Mouse (Mus musculus): Measurements from ENCODE around the gene Lrmda. TPM values are rescaled to one million over a fixed set of nuclear protein-coding genes. Genes with fewer than 3 reads are reported as not detected.

Lrmda gene
- total RNA-seq, 2 experiments from 2014 or later = 3.6 to 4.9 TPM

- DNase-seq = no peak
Observed at GRCm38 (mm10) chr14:22093124-22093523, 73.6 kb downstream of the Lrmda start.

GRCm38 (mm10) chr14:22101961-22102805 is 82.7 kb downstream of the Lrmda start:
- DNase-seq = no peak

GRCm38 (mm10) chr14:22105855-22106254 is 86.3 kb downstream of the Lrmda start:
- DNase-seq = no peak

DNA sequence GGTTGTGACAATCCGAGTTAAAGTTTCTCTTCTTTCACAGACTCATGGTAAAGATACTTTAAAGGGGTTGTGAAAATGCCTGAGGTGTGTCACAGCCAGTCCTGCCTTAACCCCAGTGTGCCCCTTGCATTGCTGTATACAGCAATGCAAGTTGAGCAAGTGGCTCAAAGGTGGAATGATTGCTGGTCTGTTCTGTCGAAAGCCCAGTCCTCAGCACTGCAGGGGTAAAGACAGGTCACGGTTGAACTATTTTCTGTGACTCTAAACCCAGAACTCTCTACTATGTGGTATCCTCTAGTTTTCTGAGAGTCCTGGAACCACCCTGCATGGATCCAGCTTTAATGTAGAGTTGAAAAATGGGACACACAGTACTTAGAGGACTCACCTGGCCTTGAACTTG is 87.3 kb downstream of the Lrmda start:
- DNase-seq = no peak

GRCm38 (mm10) chr14:22109423-22109822 is 89.9 kb downstream of the Lrmda start:
- no peak for DNase-seq

- DNase-seq = no peak
Observed at GRCm38 (mm10) chr14:22113463-22114361, 94.2 kb downstream of the Lrmda start.

DNA sequence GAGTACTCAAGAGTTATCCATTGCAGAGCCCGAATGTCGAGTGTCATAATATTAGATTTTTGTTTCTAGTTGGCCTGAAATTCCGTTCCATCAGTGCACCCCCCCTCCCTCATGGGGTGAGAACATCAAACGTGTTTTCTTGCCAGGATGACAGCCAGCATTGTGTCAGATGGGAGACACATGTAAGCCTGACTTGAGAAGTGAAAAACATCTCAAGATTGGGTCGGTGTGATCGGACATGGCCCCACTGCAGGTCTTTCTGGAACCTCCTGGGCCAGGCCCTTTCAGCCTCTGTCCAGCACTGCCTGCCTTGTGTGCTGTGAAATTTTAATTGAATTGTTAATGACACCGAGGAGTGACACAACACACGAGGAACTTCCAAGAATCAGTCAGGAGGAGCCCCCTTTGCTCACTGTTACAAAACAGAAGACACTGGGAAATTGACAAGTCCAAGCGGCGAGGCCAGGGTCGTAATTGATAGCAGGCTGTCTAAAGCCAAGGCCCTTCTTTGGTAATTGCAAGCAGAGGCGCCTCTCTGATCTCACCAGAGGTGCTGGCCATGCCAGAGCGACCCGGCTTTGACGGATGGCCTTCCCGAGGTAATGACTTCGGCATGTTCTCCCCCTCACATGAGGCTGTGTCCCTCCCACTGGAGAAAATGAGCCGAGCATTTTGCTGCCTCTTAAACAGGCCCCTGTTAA is 95.3 kb downstream of the Lrmda start:
- peak; percentile 26 for DNase-seq

DNA sequence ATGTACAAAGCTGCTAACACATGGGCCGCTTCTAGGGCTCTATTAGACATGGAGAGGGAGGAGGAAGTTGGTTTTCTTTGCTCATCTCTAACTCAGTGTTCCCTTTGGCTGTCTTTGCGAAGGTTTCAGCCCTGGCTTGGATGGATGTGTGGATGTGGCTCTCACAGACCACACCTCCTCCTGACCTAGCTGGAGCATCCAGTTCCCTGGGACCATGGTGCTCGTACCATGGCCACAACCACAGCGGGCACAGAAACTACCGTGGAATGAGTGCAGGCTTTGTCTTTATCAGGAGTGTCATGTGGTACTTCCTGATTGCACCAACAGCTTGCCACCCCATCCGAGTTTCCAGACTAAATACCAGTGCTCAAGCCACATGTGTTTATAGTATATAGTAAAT is 98.6 kb downstream of the Lrmda start:
- DNase-seq = no peak

GRCm38 (mm10) chr14:22118512-22118911 is 99.0 kb downstream of the Lrmda start:
- DNase-seq = no peak

GRCm38 (mm10) chr14:22126276-22126675 is 106.8 kb downstream of the Lrmda start:
- no peak for DNase-seq

DNA sequence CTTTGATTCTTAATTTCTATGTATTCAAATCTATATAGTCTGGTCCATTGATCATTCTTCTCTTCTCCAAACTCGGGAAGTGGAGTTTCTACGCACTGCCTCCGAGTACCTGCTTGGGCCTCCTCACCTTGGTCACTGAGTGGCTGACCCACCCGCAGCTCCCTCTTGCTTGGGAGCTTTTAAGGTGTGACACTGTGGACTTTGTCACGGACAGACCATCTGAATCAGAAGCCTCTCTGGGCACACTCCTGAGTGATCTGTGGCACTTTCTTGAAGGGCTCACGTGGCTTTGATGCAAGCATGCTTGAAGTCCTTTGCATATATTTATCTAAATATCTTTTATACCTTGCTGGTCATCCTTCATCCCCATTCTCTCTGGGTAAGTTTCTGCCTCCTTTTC is 107.3 kb downstream of the Lrmda start:
- DNase-seq = no peak

DNA sequence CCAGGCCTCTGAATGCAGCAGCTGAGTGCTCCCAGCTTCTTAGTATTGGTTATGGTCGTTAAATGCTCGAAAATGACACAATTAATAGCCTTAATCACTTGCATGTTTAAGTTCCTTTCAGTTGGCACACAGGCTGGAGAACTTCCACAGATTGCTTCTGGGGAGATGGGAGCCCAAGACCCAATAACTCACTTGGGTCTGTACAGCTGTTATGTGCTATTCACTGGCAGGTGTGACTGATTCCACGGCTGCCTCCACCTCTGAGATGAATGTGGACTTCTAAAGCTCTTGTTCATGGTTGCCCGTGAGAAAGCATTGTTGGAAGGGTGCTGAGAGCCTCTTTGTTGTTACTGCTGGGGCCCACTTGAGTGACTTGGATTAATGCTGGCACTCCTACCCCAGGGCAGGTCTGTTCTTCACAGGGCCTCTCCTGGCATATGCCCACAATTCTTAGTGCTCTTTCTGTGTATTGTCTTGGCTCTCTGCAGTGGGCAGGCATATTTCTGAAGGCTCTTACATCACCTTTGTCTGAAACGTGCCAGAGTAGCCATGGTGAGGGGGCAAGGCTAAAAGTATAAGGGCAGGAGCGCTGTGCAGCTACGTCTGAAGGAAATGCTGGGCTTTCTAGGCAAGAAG is 111.6 kb downstream of the Lrmda start:
- no peak for DNase-seq

DNA sequence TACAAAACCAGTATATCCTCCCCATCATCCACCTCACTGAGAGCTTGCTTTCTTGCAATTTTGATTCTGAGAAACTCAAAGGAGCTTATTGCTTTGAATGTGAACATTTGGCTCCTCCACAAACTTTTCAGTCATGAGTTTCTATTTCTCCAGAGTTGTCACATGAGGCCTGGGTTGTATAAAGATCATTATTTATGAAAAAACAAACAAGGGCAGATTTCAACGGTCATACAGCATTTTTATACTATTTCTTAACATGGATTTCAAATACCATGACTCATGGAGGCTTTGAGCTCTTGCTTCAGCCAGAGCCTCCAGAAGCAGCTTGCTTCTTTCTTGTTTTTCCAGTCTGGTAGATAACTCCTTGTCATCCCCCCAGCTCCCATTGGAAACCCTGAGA is 119.8 kb downstream of the Lrmda start:
- DNase-seq = no peak

DNA sequence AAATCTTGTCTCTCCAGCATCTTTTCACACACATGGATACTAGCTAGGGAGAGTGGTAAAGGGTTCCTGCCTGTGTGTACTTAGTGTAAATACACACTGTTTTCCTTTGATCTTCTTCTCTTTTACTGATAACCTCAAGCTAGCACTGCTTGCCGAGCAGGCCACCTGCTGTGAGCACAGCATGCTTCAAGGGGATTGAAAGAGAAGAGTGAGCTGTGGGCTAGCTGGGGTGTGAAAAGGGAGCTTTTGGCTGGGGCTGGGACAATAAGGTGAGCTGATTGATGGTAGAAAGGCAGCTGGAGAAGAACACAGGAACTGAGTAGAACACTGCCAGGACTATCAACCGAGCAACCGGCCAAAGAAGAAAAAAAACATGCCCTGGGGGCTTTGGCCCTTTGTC is 124.5 kb downstream of the Lrmda start:
- no peak for DNase-seq

- DNase-seq = no peak
Observed at GRCm38 (mm10) chr14:22145863-22146262, 126.4 kb downstream of the Lrmda start.

DNA sequence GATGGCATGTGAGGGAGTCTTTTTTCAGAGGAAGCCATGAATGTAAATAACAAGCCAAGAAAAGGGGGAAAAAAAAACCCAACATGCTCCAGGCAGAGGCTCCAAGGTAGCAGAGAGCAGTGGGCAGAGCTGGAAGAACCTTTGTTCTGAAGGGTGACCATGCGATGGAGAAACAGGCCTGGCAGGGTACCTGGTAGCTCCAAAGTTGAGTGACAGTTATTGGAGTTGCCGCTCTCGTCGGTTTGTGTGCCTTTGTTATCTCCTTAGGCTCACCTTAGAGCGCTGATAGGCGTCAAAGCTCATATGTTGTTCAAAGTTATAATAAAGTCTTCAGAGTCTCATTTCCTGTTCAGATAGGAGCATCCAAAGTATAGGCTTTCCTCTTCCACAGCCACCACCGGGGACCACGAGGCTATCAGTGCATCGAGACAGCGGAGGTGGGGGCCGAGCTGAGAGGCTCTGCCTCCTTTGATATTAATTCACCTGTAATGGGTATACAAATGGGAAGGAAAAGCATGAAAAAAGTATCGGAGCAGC is 127.1 kb downstream of the Lrmda start:
- DNase-seq = no peak

DNA sequence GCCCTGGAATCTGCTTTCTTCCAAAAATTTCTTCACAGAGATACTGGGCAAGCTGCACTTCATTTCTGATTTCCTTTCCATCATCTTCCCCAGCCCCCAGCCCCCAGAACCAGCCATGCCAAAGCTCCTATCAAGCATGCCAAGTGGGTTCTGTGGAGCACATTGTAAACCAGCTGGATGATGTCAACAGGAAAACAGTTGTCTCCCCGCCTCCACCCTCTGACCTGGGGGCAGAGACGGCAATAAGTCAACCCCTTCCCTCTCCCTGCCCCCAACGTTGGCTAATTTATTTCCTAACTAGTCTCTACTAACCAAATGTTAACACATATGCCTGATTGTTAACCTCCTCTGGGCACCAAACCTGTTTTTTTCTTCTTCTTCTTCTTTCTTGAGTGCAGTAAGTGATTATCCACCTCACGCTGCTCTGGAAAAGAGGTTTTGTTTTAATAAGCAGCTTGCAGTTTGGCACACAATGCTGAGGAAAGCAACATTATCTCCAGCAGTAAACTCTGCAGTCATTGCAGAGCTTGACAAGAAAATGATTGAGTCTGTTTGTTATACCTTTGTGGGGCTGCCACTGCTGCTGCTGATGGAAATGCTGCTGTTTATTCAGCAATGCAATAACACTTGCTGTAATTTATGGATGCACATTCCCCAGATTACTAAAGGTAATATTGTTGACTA is 128.0 kb downstream of the Lrmda start:
- DNase-seq = no peak

DNA sequence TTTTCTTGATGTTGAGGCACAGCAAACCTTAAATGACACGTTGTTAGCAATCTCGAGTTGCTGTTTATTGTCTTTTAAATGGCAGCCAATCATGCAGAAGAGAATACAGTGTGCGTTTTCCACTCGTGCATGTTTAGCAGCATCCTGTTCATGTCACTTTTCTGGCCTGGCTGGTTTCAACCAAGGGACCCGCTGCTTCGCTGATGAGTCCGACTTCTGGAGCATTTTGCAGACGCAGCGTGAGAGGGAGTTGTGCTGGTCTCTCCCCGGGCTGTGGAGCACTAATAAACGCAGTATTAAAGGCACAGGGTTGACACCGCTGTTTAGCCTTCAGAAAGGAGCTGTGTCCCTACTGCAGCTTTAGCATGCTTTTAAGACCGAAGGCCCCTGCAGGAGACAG is 133.2 kb downstream of the Lrmda start:
- no peak for DNase-seq

DNA sequence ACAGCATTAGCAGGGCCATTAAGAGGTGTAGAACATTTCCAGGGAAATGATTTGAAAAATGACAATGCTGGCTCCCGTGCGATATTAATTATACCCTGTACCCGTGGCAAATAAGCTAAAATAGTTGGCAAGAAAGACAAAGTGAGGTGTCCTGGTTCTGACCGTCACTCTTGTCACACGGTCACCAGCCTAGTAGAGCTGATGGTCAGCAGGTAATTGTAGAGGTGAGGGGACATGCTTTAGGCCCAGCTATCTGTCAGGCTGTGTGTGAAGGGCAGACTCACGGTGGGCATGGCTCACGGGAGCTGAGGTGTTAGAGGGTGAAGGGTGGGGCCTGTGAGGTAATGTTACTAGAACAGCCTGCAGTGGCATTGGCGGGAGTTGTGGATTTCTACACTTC is 134.6 kb downstream of the Lrmda start:
- no peak for DNase-seq

DNA sequence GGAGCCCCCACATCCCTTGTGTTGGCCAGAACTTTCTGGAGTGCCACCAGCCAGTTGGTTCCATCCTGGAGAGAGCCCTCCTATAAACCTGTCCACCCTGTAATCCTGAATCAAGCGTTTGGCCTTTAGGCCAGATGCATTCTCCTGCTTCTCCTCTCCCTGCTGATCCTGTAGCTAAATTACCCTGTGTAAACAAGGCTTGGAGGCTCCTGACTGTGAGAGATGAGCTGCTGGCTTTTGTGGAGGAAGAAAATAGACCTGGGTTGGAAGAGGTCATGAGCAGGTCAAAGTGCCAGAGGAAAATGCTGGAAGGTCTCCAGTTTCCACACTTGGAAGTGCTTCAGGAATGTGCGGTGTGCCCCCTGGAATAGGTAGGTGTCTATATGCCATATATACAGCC is 135.5 kb downstream of the Lrmda start:
- DNase-seq = no peak

- DNase-seq = no peak
Observed at GRCm38 (mm10) chr14:22155512-22156026, 136.1 kb downstream of the Lrmda start.

Data from adrenal gland, postnatal 10 days (tissue).